Mouse (Mus musculus): ENCODE results near the gene Olfr453.

- TF ChIP-seq ZNF384 (IDR thresholded peaks at IDR 0.05; ENCODE audit: low read depth, low read length) (no peak), MEF2A (IDR thresholded peaks at IDR 0.05; ENCODE audit: extremely low read depth, insufficient replicate concordance, low read depth, low read length, poor library complexity, severe bottlenecking) (no peak), ZC3H11A (IDR thresholded peaks at IDR 0.05; ENCODE audit: low read depth, low read length) (no peak), GABPA (IDR thresholded peaks at IDR 0.05; ENCODE audit: low read depth, low read length) (no peak), POLR2AphosphoS5 (IDR thresholded peaks at IDR 0.05; ENCODE audit: borderline replicate concordance, low read depth, low read length) (no peak), MAX (IDR thresholded peaks at IDR 0.05; ENCODE audit: low read length) (no peak)
Observed at GRCm38 (mm10) chr6:42717973-42718372, 21.2 kb upstream of the Olfr453 start.
